Mouse (Mus musculus): ENCODE measurements at regions not wholly inside any gene's neighbourhood (a gene's known extent, or its start where the extent isn't known, plus 50 kb on each side); places are given as distances from the start of the nearest gene placed in this dataset.

DNA sequence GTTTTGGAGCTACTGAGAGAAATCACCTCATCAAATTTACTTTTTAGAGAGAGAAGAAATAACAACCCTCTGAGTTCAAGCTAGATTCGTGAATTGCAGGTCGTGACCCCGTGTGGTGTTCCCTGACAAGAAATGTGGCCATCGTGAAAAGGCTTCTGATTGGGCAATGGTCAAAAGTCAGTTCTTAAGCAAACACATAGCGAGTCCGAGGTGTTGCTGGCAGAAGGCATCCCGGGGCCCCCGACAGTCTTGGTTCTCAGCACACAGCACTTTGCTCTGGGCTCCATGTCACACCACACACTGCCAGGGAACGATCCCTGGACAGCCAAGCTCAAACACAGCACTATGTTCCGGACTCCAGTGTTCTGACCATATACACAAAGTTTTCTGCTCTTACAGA is 320.0 kb downstream of the Etnk1 start:
- no peak for TF ChIP-seq CTCF (conservative IDR thresholded peaks at IDR 0.05; ENCODE audit: low read length)
- no peak for TF ChIP-seq POU5F1 (IDR thresholded peaks at IDR 0.05; ENCODE audit: borderline replicate concordance, low read length)
